Mouse (Mus musculus) liver, adult 2 months (tissue): ENCODE data around the gene 1700012B07Rik.

Source experiments
- CTCF ChIP-seq: fragments of 200-500 bp; IDR thresholded peaks from 2 replicates; pipeline ENCODE4 v1.5.1; 2011; ENCODE audit warnings: low read depth, low read length, control low read depth
- POLR2A ChIP-seq: fragments of 200-500 bp; IDR thresholded peaks from 2 replicates; pipeline ENCODE4 v1.6.1; 2011; ENCODE audit warnings: low read length, control low read depth; ENCODE audit not compliant: insufficient read depth; ENCODE audit errors: extremely low read depth

DNA sequence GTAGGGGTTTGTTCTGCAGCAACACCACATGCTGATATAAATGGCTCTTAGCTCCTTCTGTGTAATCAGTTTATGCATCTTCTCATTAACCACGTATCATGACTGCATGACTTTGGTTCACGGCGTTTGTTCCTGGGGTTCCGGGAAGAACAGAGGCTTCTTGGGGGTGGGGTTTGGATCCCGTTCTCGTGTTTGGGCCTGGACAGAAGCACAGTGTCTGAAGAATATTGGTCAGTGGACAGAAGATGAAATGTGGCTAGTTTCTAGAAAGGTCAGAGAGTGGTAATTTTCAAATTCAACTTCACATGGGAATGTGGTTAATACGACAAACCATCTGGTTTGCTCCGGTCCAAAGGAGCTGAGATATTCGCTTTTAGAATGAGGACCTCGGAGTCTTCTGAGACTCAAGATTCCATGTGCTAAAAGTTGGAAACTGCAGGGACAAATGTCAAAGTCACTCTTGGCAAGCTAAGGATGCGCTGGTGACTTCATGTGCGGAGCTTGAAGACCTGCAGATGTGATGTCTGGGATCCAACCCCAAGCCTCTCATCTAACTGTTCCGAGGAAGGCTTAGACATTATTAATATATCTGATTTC lies 35.3 kb downstream of the 1700012B07Rik start:
- TF ChIP-seq POLR2A (no peak), CTCF (no peak)
